Mouse (Mus musculus): ENCODE measurements around the gene Jpt1. TPM values are rescaled to one million over a fixed set of nuclear protein-coding genes. Genes with fewer than 3 reads are reported as not detected.

Gene Jpt1
- 576 TPM for polyA plus RNA-seq (2017; shearing (Covaris generic))

GRCm38 (mm10) chr11:115514238-115514663 lies at the start of gene Jpt1:
TSS of gene Jpt1 (minus strand) at chr11:115514387.

GRCm38 (mm10) chr11:115536038-115536681 lies 22.0 kb upstream of the Jpt1 start, which contains the start of gene Sumo2:
TSS of gene Sumo2 (minus strand) at chr11:115536276.

GRCm38 (mm10) chr11:115491356-115492083 lies 22.7 kb downstream of the Jpt1 start, which contains the start of gene Nt5c:
TSS of gene Nt5c (minus strand) at chr11:115491862.

GRCm38 (mm10) chr11:115475025-115475757 lies 39.0 kb downstream of the Jpt1 start, which contains the start of gene Armc7:
TSS of gene Armc7 (plus strand) at chr11:115475667.

GRCm38 (mm10) chr11:115462243-115462891 lies 51.8 kb downstream of the Jpt1 start, which contains the start of gene Slc16a5:
TSS of gene Slc16a5 (plus strand) at chr11:115462474.

Other genes starting within 250 kb of the Jpt1 start
- not detected for gene Grin2c, start 247.1 kb downstream of the Jpt1 start, polyA plus RNA-seq (2017; shearing (Covaris generic))
- 31.7 TPM for gene Fdxr, start 237.3 kb downstream of the Jpt1 start, polyA plus RNA-seq (2017; shearing (Covaris generic))
- 0.96 TPM for gene Fads6, start 216.7 kb downstream of the Jpt1 start, polyA plus RNA-seq (2017; shearing (Covaris generic))
- not detected for gene Otop2, start 207.2 kb downstream of the Jpt1 start, polyA plus RNA-seq (2017; shearing (Covaris generic))
- not detected for gene Ush1g, start 192.3 kb downstream of the Jpt1 start, polyA plus RNA-seq (2017; shearing (Covaris generic))
- not detected for gene Otop3, start 179.7 kb downstream of the Jpt1 start, polyA plus RNA-seq (2017; shearing (Covaris generic))
- 7.6 TPM for gene Hid1, start 146.6 kb downstream of the Jpt1 start, polyA plus RNA-seq (2017; shearing (Covaris generic))
- gene Cdr2l, start 132.5 kb downstream of the Jpt1 start, polyA plus RNA-seq (2017; shearing (Covaris generic)) = 0.12 TPM
- 153 TPM for gene Mrpl58, start 110.6 kb downstream of the Jpt1 start, polyA plus RNA-seq (2017; shearing (Covaris generic))
- gene Atp5h, start 94.4 kb downstream of the Jpt1 start, polyA plus RNA-seq (2017; shearing (Covaris generic)) = 651 TPM
- gene Kctd2, start 94.3 kb downstream of the Jpt1 start, polyA plus RNA-seq (2017; shearing (Covaris generic)) = 81.2 TPM
- gene Trim80, start 73.8 kb downstream of the Jpt1 start, polyA plus RNA-seq (2017; shearing (Covaris generic)) = not detected
- gene Slc16a5, start 51.9 kb downstream of the Jpt1 start, polyA plus RNA-seq (2017; shearing (Covaris generic)) = 11.8 TPM
- 98.4 TPM for gene Armc7, start 38.7 kb downstream of the Jpt1 start, polyA plus RNA-seq (2017; shearing (Covaris generic))
- gene Nt5c, start 22.5 kb downstream of the Jpt1 start, polyA plus RNA-seq (2017; shearing (Covaris generic)) = 365 TPM
- 758 TPM for gene Sumo2, start 21.9 kb upstream of the Jpt1 start, polyA plus RNA-seq (2017; shearing (Covaris generic))
- 90.4 TPM for gene Nup85, start 50.0 kb upstream of the Jpt1 start, polyA plus RNA-seq (2017; shearing (Covaris generic))
- 63.3 TPM for gene Mrps7, start 89.5 kb upstream of the Jpt1 start, polyA plus RNA-seq (2017; shearing (Covaris generic))
- gene Gga3, start 89.7 kb upstream of the Jpt1 start, polyA plus RNA-seq (2017; shearing (Covaris generic)) = 57.3 TPM
- 174 TPM for gene Mif4gd, start 98.6 kb upstream of the Jpt1 start, polyA plus RNA-seq (2017; shearing (Covaris generic))
- gene Slc25a19, start 113.9 kb upstream of the Jpt1 start, polyA plus RNA-seq (2017; shearing (Covaris generic)) = 63.2 TPM
- 198 TPM for gene Grb2, start 194.2 kb upstream of the Jpt1 start, polyA plus RNA-seq (2017; shearing (Covaris generic))